Mouse (Mus musculus) thymus, postnatal 0 days (tissue): ENCODE results near the gene 4930524J08Rik. TPM values are rescaled to one million over a fixed set of nuclear protein-coding genes. Genes with fewer than 3 reads are reported as not detected.

Experiments used
- DNase-seq: peaks from one replicate; pipeline ENCODE4 v3.0.0-alpha.2; 2015; ENCODE audit warnings: low spot score
- polyA plus RNA-seq: library from polyadenylated mRNA; unstranded; fragments of >200 nt; fragmentation: Nextera tagmentation; extraction: Ambion mirVana; gene quantifications from 2 replicates; pipeline ENCODE4 v1.2.1, GENCODE M21; 2015

Gene 4930524J08Rik
- 2.4 TPM in 2 replicates for polyA plus RNA-seq

DNA sequence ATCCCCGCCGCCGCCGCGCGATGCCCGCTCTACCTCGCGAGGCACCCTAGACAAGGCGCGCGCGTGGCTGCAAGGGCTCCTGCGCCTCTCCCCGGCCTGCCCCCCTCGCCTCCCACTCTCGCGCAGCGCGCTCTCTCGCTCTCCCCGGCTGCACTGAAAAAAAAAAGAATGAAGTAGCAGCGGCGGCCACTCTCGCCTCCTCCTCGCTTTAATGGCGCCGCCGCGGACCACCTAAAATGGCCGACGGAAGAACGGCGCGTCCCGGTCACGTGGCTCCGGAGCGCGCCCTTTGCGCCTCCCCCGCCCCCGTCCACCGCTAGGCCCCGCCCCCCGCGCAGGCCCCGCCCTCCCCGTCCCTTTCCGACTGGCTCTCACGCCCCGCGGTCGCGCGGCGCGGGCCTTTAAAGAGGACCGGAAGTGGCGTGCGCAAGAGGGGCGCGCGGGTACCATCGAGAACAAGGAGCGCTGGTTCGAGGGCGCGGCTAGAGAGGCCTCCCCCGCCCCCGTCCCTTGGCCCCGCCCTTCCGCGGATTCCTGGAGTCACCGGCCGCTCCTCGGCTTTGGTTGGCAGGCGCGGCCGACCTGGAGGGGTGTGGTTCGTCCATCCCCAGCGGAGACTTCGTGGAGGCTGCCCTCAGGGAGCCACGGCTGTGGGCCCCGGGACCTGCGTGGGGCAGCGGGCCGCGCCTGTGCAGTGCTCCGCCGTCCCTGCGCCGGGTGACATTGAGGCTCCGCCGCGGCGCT is at the start of gene 4930524J08Rik, which contains the start of gene Hnrnpd:
4930524J08Rik (plus strand) TSS at position 363 of the 744 bp plus-strand sequence.
Hnrnpd (minus strand) TSS at position 240 of the 744 bp plus-strand sequence.
- peak; percentile 93 for DNase-seq

DNA sequence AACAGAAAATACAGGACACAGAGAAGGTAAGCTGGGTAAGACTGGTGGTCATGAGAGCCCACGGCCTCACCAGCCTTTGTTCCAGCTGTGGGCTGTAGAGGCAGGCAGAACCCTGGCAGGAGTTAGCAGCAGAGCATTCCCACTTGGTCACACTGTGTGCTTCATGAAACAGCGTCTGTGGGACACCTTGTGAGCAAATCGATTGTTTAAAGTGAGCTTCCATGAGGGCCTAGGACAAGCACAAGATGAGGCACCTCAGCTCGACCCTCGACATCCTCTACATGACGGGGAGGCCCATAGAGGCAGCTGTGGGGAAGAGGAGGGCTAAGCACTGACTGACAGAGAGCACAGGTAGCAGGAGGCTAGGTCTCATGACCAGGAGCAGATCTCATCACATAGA is 47.0 kb upstream of the 4930524J08Rik start:
- no peak for DNase-seq

DNA sequence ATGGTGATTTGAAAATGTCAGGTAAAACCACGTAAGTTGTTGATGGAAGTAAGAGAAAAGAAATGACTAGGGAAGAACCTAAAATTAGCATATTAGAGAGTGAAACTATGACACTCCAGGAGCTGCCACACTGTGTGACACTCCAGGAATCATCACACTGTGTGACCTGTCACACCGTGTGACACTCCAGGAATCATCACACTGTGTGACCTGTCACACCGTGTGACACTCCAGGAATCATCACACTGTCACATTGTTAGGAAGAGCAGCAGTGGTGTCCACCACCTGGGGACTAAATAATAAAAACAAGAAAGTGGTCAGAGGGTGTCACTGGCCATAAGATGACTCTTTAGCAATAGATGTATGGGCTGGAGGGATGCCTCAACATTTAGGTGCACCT is 39.4 kb upstream of the 4930524J08Rik start:
- DNase-seq, result no peak

DNA sequence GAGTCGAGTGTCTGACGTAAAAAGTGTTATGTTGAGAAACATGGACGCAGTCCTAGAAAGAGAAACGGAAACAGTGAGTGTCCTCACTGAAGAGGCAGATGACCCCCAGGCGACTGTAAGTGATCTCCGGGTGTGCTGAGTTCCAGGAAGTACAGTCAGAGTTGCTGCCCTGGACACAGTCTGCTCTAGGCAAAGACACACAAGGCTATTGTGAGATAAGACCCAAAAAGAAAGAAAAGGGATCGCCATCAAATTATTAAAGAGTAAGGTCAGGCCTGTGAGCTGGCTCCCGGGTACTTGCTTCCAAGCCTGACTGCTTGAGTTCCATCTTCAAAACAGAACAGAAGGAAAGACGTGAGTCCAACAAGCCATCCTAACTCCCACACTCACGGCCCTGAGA is 37.6 kb upstream of the 4930524J08Rik start:
- DNase-seq, result no peak

DNA sequence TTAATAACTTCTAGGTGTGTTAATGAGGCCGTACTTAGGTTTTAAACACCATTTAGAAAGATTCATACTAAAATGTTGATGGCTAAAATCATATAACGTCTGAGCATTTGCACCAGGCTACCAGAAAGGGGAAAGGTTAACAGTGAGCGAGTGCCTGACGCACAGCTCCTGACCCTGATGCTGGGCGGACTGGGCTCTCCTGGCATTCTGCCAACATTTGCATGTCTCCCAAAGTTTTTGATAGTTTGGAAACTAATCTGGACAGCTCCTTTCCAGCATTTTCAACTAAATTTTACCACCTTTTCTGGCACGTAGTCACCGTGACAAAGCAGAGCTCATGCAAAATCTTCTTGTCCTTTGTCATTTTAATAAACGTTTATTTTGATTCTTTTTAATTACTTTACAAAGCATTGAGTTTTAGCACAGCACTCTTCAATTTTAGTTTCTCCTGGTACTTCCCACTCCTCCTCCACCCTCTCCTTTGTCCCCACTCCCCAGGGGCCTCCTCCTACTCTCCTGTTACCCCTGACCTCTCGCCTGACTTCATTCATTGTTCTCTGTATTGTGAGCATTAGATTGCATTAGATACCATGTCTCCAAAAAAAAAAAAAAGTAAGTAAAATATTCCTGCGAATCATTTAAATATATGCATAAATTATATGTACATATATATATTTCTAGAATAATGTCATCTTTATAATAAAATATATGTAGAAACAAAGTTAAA is 36.9 kb upstream of the 4930524J08Rik start:
- DNase-seq, result no peak

DNA sequence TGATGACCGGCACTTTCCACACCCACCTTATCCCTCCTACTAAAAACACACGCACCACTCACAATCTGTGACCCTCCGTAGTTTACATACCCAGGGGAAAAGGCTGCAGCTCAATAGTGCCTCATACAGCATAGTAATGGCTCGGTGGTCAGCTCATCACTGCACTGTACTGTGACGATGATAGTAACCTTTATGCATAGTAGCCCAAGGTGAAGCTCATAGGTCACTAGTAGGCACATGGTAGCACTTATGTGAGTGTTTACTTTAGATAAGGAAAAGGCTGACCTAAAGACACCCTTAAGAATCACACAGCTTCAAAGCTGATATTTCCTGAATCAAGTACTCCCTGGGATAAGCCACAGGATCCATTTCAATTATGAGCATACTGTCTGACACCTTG is 26.3 kb upstream of the 4930524J08Rik start:
- DNase-seq, result no peak

DNA sequence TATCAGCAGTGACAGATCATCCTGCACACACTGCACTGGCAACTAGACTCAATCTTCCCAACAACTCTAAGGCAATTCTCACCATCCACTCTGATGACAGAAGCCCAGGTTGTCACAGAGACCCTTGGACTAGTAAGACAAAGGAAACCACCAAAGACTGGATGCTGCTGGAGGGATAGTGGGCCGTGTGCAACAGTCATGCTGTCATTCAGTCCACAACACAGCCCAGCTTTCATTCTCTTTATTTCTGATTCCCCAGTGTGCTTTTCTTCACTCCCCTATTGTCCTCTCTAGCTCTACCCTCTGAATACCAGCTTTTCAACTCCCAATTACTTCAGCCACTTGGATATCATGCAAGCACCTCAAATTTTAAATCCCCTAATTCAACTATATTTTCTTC is 25.0 kb upstream of the 4930524J08Rik start:
- DNase-seq, result no peak

DNA sequence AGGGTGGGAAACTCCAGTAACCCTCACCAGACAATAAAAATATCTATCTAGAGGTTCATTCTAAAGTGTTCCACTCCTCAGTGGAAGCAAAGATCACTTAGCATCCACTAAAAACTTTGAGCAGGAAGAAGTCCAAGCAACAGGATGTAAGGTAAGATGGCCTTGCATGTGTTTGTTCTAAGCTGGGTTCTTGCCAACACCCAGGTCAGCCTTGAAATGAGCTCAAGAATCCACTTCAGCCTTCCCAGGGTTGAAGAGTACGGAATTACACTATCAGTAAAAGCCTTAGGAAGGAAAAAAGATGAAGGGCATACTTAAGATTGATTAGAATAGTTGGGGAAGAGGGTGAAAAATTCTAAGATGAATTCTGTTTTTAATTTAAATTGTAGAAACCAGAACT is 20.2 kb upstream of the 4930524J08Rik start:
- DNase-seq, result no peak

DNA sequence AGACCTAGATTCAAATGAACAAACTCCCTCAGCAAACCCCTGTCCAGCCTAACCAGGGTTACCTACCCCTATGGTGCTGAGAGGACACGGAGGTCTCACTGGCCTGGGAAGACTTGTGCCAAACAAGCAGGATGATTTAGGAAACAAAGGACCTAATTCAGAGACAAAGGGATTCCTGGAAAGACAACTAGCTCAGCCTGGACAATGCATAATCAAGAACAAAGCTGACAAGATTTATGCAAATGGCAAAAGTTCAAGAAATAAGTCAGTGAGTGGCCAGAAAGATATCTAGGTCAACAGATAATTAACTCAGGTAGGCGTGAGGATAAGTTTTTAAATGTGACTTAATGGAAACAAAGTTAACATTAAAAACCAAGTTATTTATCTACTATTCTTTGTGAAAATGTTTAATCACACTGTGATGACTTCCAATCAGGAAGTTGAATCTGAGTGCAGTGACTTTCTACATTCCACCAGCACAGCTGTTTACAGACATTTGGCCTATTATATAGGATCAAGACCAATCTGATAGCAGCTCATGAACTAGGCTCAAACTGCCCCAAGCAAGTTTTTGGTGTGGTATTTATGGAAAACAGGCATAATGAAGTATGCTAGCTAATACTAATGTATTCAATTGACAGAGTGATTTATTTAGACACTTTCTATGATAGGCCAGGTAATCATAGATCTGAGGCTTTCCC is 19.5 kb upstream of the 4930524J08Rik start:
- no peak for DNase-seq

DNA sequence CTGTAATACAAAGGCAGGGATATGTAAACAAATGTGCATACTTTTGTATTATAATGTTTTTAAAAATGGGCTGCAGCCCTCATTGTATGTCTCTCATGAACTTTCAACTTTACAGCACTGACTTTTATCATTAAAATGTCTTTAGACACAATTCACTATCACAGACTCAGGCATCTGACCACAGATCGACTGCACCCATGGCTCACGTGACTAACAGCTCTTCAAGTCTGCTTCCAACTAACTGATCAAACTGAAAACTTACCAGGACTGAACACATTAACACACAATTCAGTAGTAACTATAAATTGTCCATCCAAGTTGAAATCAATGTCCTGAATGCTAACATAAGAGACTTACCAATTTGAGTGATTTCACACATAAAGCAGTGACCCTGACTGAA is 18.9 kb upstream of the 4930524J08Rik start:
- no peak for DNase-seq

DNA sequence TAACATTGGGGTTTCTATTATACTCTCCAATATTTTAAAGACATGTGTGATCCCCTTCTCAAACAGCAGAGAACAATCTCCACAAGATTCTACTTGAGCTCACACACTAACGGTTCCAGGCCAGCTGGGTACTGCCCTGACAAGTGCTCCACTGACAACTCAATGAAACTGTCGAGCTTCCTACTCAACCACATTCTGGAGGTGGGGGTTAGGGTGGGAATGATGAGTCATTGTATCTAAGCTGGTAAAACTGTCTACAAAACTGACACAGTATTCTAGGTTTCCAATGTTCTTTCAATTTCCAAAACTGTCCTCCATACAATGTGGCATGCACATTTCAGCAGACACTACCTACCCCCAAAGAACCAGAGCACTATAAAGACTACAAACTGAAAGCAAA is 4.9 kb upstream of the 4930524J08Rik start:
- peak; percentile 42 for DNase-seq

DNA sequence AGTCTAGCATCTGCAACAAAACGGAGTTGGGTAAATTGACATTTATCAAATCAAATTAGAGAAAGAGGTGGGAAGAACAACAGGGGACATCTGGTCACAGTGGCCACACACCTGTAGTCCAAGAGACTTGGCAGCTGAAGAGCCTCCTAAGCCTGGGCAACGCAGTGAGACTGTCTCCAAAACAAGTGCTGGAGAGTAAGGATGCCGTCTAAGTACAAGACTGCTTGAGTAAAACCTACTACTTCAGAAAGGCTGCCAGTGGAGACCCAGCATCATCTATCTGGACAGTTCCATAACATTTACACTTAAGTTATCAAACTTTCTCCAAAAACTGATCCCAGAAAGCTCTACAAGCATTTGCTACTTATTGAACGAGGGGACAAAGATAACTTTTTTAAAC is 3.8 kb upstream of the 4930524J08Rik start:
- no peak for DNase-seq

DNA sequence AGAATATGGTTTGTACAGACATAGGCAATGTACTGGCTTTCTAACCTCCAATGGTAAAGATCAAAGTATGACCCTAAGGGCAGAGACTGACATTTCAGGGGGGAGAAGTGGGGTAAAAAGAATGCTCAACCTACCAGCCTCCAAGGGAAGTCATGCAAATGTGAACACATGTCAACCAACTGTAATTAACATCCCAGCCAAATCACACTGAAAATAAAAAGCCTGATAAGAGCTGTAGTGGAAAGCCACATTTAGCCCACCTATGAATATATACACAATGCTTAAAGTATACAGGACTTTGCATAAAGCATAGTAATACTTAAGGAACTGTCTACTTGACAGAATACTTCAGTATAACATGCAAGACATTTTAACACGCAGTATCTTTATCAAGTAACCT is 3.1 kb upstream of the 4930524J08Rik start:
- DNase-seq, result no peak

DNA sequence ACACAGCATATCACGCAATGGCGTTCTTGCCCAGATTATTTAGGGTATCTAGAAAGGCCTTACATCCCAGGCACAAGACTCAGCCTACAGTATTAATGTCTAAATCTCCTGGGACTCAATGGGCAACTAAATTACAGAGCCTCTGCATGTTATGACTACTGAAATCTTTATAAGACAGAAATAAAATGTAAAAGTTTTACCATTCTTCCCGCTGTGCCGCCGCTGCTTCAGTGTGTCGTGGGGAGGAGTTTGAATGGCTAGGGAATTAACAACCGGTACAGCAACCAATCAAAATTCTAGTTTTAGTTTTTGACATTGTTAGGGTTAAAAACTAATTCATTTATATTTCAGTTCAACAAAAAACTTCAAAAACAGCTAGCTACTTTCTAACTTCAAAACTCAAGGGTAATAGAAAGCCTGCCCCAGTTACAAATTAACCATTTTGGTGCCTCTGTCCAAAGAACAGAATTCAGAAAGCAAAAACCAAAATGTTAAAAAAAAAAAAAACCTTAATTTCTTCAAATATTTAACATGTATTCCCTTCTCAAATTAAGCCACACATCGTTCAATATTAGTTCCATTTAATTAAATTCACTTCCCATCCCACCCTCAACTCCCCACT is 2.4 kb upstream of the 4930524J08Rik start:
- DNase-seq, result no peak

DNA sequence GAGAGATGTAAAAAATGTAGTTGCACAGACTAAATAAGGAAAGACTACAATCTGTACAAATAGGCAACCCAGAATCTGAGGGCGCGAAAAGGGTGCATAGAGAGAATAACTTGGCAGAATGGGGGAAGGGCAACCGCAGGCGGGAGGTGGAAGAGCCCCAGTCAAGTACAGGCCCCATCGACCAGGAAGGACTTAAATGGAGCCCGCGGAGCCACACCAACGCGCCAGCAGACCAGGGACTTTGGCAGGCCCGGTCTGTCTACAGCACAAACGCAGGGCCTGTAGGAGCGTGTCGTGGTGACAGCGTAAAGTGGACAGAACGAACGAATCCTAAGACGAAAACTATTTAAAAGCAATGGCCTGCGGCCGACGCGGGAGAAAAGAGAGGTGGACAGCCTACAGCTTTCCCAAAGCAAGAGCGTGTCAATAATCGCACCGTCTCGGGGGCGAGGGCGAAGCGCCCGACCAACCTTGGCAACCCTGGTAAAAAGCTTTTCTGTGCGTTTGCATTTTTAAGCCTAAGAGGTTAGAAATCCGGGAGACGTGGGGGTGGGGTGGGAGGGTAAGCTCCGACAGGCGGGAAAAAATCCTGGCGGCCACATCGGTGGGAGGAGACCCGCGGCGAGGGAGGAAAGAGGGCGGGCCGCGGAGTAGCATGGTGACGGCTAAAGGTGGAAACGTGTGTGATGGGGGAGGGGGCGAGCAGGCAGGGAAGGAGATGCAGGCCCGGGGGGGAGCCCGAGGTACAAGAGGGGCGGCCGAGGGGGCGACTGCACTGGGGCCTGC is 1.2 kb upstream of the 4930524J08Rik start:
- peak; percentile 66 for DNase-seq

DNA sequence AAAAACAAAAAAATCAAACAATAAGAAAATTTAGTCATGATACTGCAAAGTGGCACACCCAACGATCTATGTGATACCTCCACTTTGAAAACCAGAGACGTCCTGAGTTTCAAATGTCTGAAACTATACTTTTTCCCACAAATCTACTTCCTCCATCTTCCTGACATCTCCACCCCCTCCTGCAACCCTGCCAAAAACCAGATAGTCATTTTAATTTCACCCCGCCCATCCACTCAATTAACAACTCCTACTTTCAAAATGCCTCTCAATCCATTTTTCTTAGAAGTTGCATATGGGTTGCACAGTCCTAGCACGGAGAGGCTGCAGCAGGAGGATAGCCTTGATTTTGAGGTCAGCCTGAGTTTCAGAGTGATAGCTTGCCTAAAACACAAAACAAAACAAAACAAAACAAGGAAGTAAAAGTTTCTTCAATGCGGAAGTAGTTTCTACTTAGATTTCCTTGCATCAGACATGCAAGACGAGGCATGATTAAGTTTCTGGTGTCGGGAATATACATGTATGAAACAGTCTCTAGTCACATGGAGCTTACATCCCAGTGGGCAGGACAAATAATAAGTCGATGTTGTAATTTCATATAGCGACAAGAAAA is 4.7 kb downstream of the 4930524J08Rik start:
- no peak for DNase-seq

DNA sequence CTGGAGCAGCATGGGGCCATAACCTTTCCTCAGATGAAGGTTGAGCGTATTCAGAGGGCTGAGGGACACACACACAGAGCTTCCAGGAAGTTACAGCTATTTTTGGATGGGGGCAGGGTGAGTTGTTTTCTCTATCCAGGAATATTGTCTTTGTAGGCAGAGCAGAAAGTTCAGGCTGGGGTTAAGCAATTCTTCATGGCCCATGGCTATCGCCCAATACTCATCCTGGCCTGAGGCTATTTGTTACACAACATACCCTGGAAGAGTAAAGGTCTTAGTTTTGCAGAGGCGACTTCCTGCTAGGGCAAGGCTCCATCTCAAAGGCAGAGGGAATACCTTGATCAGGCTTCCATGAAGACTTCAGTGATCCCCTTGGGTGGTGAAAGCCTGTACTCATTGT is 15.3 kb downstream of the 4930524J08Rik start:
- DNase-seq, result no peak

DNA sequence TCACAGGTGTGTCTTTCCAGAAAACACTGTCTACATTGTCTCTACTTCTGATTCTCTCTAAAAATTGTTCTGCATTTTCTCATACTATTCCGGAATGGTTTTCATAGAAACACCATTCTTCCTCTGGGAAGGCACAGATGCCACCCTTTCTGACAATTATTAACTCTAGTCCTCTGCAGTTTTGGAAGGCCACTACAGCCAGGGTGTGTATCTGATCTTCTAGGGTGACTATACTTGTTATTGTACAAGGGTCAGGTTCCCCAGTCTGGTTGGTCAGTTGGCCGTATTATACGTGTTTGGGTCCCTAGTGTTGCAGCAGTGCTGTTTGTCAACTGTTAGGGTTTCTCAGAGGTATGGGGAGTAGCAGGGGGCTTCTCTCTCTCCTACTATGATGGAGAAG is 15.8 kb downstream of the 4930524J08Rik start:
- no peak for DNase-seq

DNA sequence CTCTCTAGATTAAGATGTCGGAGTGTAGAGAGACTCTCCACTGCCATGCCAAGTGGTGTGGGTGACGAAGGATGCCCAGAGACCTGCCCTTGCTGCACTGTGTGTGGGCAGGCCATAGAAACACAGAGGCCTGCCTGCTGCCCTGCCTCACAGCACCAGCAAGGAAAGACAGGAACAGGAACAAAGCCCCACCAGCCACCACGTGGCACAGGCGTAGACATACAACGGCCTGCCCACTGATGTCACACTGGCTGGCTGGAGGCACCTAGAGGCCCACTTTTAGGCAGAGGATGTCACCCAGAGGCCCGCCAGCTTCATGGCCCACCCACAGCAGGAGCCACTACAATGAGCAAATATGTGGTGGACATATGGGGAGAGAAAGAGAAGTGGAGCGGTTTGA is 21.2 kb downstream of the 4930524J08Rik start:
- DNase-seq, result no peak

DNA sequence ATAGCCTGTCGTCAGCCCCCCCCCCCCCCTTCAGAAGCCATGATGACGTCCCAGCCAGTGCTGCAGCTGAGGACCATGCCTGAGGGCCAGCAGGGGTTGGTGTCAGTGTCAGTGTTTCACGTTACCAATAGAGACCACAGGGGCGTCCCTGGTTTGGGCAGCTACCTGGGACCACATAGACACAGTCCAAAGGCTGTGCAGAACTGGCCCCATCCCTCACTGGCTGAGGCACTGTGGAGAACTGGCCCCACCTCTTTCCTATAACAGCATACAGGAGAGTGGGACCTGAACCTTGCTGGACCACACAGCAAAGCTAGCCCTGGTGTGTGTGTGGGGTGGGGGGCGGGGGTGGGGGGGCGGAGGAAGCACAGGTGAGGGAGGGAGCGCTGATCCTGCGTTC is 21.6 kb downstream of the 4930524J08Rik start:
- no peak for DNase-seq
